Mouse (Mus musculus): ENCODE measurements around the gene Fam186b.

DNA sequence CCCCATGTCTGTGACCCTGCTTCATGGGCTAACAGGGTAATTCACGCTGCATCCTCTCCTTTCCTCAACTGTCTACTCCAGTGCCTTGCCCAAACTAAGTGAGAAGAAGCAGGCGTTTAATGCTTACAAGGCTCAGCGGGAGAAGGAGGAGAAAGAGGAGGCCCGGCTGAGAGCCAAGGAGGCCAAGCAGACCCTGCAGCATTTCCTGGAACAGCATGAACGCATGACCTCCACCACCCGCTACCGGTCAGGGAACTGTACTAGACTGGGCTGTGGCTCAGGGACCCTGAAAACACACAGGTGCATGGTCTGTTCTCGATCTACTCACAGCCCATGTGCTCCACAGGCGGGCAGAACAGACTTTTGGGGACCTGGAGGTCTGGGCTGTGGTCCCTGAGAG is 11.8 kb upstream of the Fam186b start:
- no peak for TF ChIP-seq CTCF (IDR thresholded peaks at IDR 0.05; ENCODE audit: low read depth, low read length)
- no peak for TF ChIP-seq POLR2A (IDR thresholded peaks at IDR 0.05; ENCODE audit: insufficient read depth, low read length)

Data from ES-Bruce4 (cell line).